Mouse (Mus musculus) spleen, adult 18-20 months (tissue): ENCODE data around the gene Ina.
A peak's percentile ranks its signal among the peaks of the same experiment; 100 is the strongest.

Source experiments
- DNase-seq, 2 experiments: peaks; one replicate each; pipeline ENCODE4 v3.0.0; 2022; ENCODE audit warnings: mixed read lengths in 2 of 2

The Ina gene

DNA sequence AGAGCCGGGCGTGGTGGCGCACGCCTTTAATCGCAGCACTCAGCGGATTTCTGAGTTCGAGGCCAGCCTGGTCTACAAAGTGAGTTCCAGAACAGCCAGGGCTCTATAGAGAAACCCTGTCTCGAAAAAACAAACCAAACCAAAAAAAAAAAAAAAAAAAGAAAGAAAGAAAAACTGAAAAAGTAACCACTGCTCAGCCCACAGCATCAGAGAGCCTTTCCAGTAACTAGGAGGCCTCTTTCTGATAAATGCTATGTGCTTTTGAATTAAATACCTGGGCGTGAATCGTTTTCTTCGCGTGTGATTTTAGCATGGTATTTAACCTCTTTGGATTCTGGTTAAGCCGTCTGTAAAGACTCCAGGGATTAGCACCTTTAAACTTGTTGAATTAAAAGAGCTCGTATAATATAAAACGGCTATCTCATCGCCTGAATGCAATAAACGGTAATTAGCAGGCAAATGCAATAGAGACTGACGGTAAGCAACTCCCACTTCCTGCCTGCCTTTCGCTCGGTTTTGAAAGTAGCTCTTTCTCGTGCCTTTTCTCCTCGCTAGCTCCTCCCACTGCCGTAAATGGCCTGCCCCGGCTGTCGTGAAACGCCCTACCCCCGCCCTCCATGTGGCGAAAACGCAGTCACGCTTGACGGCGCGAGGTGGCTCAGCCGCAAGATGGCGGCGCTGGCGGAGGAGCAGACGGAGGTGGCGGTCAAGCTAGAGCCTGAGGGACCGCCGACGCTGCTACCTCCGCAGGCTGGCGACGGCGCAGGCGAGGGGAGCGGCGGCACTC lies 52.8 kb downstream of the Ina start, which contains the start of gene Taf5:
Taf5 (plus strand) TSS at position 651 of the 787 bp plus-strand sequence.
- DNase-seq, result peak; percentile 94 to 97

DNA sequence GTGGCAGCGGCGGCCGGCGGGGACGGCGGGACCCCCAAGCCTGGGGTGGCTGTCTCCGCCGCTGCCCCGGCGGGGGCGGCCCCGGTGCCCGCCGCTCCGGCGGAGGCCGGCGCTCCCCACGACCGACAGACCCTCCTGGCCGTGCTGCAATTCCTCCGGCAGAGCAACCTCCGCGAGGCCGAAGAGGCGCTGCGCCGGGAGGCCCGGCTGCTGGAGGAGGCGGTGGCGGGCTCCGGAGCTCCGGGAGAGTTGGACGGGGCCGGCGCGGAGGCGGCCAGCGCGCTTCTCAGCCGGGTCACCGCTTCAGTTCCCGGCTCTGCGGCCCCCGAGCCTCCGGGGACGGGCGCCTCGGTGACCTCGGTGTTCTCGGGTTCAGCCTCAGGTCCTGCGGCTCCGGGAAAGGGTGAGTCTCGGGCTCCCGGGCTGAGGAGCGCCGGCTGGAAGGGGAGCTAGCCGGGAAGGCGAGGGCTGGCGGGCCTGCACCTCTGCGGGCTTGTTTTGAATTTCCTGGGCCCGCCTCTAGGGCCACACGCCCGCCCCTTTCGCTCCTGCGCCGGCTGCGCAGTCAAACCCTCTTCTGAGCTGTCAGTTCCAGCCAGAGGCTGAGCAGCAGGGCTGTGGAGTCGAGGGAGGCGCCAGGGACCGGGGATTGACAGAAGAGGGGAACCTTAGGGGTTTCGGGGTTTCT lies 53.6 kb downstream of the Ina start:
- DNase-seq, result peak; percentile 75 to 82
